Mouse (Mus musculus): Measurements from ENCODE around the gene Cela1. TPM values are rescaled to one million over a fixed set of nuclear protein-coding genes. Genes with fewer than 3 reads are reported as not detected.
A peak's percentile ranks its signal among the peaks of the same experiment; 100 is the strongest.

Gene Cela1
- polyA plus RNA-seq, 1 experiment from 2014 or later, result 104 TPM

- no peak overlapping the region for H3K27ac ChIP-seq
- ATAC-seq, result no peak
- H3K27me3 ChIP-seq (replicated peaks), result no peaks in the 10 kb centered on the region
- peaks cover 22% of the 10 kb centered on the region; the same call in 1 of the 2 replicates for H3K4me1 ChIP-seq (replicated peaks)
- no peak overlapping the region for H3K4me2 ChIP-seq (replicated peaks)
- 69% methylated on average over 5 of the region's 5 CpGs for WGBS
- no peak overlapping the region for H3K9ac ChIP-seq
- H3K4me3 ChIP-seq (replicated peaks), result 0 out of 2 replicates have a peak overlapping the region, but pooled peaks have one; percentile 11
- H3K9me3 ChIP-seq, result no peaks in the 10 kb centered on the region
- H3K36me3 ChIP-seq, result no peaks in the 10 kb centered on the region
These were observed 19.7 kb downstream of the Cela1 start for GRCm38 (mm10) chr15:100667871-100668545.

GRCm38 (mm10) chr15:100667420-100667819 lies 20.3 kb downstream of the Cela1 start:
- Histone ChIP-seq H3K27ac (0 out of 2 replicates have a peak overlapping the region, but pooled peaks have one; percentile 84), H3K36me3 (no peaks in the 10 kb centered on the region), H3K4me1 (replicated peaks) (peaks cover 22% of the 10 kb centered on the region; the same call in 1 of the 2 replicates), H3K4me2 (replicated peaks) (no peak overlapping the region), H3K27me3 (replicated peaks) (no peaks in the 10 kb centered on the region), H3K4me3 (replicated peaks) (no peak overlapping the region), H3K9ac (no peak overlapping the region), H3K9me3 (no peaks in the 10 kb centered on the region)
- 54% methylated on average over 6 of the region's 6 CpGs for WGBS
- ATAC-seq, result no peak; the same call in 1 of the 2 replicates

- no peak overlapping the region for H3K4me3 ChIP-seq (replicated peaks)
- H3K9ac ChIP-seq, result no peak overlapping the region
- no peaks in the 10 kb centered on the region for H3K36me3 ChIP-seq
- peak overlapping the region; percentile 35; the same call in 1 of the 2 replicates for H3K4me2 ChIP-seq (replicated peaks)
- no peaks in the 10 kb centered on the region for H3K27me3 ChIP-seq (replicated peaks)
- 23% methylated on average over 12 of the region's 12 CpGs for WGBS
- H3K9me3 ChIP-seq, result no peaks in the 10 kb centered on the region
- ATAC-seq, result no peak
- H3K27ac ChIP-seq, result peak overlapping the region; percentile 84
- H3K4me1 ChIP-seq (replicated peaks), result peaks cover 22% of the 10 kb centered on the region; the same call in 1 of the 2 replicates
These were observed 20.9 kb downstream of the Cela1 start for GRCm38 (mm10) chr15:100666851-100667250.

- no peaks in the 10 kb centered on the region for H3K9me3 ChIP-seq
- WGBS, result 3% methylated on average over 7 of the region's 7 CpGs
- H3K9ac ChIP-seq, result no peak overlapping the region; the same call in 1 of the 2 replicates
- H3K4me1 ChIP-seq (replicated peaks), result peaks cover 22% of the 10 kb centered on the region; the same call in 1 of the 2 replicates
- peak overlapping the region; percentile 84 for H3K27ac ChIP-seq
- peak; percentile 57 for ATAC-seq
- H3K27me3 ChIP-seq (replicated peaks), result no peaks in the 10 kb centered on the region
- H3K4me2 ChIP-seq (replicated peaks), result peak overlapping the region; percentile 35
- H3K36me3 ChIP-seq, result no peaks in the 10 kb centered on the region
- H3K4me3 ChIP-seq (replicated peaks), result no peak overlapping the region
These were observed 21.5 kb downstream of the Cela1 start for GRCm38 (mm10) chr15:100666219-100666696.

GRCm38 (mm10) chr15:100665411-100666218 lies 22.1 kb downstream of the Cela1 start:
- Histone ChIP-seq H3K9ac (no peak overlapping the region), H3K27ac (peak overlapping the region; percentile 84), H3K27me3 (replicated peaks) (no peaks in the 10 kb centered on the region), H3K36me3 (no peaks in the 10 kb centered on the region), H3K4me2 (replicated peaks) (peak overlapping the region; percentile 35; the same call in 1 of the 2 replicates), H3K4me3 (replicated peaks) (no peak overlapping the region), H3K9me3 (no peaks in the 10 kb centered on the region), H3K4me1 (replicated peaks) (peaks cover 22% of the 10 kb centered on the region; the same call in 1 of the 2 replicates)
- 27% methylated on average over 9 of the region's 9 CpGs for WGBS
- ATAC-seq, result peak; percentile 36

GRCm38 (mm10) chr15:100664813-100665274 lies 22.9 kb downstream of the Cela1 start:
- no peak for ATAC-seq

GRCm38 (mm10) chr15:100660805-100661204 lies 26.9 kb downstream of the Cela1 start:
- Histone ChIP-seq H3K27ac (no peak overlapping the region), H3K4me1 (replicated peaks) (peaks cover 11% of the 10 kb centered on the region; the same call in 1 of the 2 replicates), H3K9ac (no peak overlapping the region), H3K27me3 (replicated peaks) (no peaks in the 10 kb centered on the region), H3K4me3 (replicated peaks) (no peak overlapping the region), H3K4me2 (replicated peaks) (no peak overlapping the region), H3K9me3 (no peaks in the 10 kb centered on the region), H3K36me3 (no peaks in the 10 kb centered on the region)
- WGBS, result 86% methylated on average over 5 of the region's 5 CpGs
- no peak for ATAC-seq

More at GRCm38 (mm10) chr15:100664813-100665274, 22.9 kb downstream of the Cela1 start:
- Histone ChIP-seq H3K9ac (no peak overlapping the region), H3K36me3 (no peaks in the 10 kb centered on the region), H3K4me2 (replicated peaks) (no peak overlapping the region), H3K4me1 (replicated peaks) (peaks cover 22% of the 10 kb centered on the region; the same call in 1 of the 2 replicates), H3K27ac (no peak overlapping the region), H3K4me3 (replicated peaks) (no peak overlapping the region), H3K9me3 (no peaks in the 10 kb centered on the region), H3K27me3 (replicated peaks) (no peaks in the 10 kb centered on the region)
- WGBS, result 70% methylated on average over 9 of the region's 9 CpGs

GRCm38 (mm10) chr15:100660306-100660705 lies 27.4 kb downstream of the Cela1 start:
- Histone ChIP-seq H3K4me1 (replicated peaks) (peaks cover 6% of the 10 kb centered on the region; the same call in 1 of the 2 replicates), H3K27ac (no peak overlapping the region), H3K9ac (no peak overlapping the region), H3K36me3 (no peaks in the 10 kb centered on the region), H3K9me3 (no peaks in the 10 kb centered on the region), H3K27me3 (replicated peaks) (no peaks in the 10 kb centered on the region), H3K4me3 (replicated peaks) (no peak overlapping the region), H3K4me2 (replicated peaks) (no peak overlapping the region)
- WGBS, result 87% methylated on average over 9 of the region's 9 CpGs
- no peak for ATAC-seq

GRCm38 (mm10) chr15:100655201-100655600 lies 32.5 kb downstream of the Cela1 start:
- no peak overlapping the region for H3K27ac ChIP-seq
- no peak overlapping the region for H3K9ac ChIP-seq
- ATAC-seq, result no peak
- no peaks in the 10 kb centered on the region for H3K9me3 ChIP-seq
- H3K27me3 ChIP-seq (replicated peaks), result no peaks in the 10 kb centered on the region
- H3K4me1 ChIP-seq (replicated peaks), result 0 out of 2 replicates have a peak, but pooled peaks cover 2% of the 10 kb centered on the region
- H3K36me3 ChIP-seq, result no peaks in the 10 kb centered on the region
- H3K4me3 ChIP-seq (replicated peaks), result no peak overlapping the region
- WGBS, result 81% methylated on average over 5 of the region's 5 CpGs
- H3K4me2 ChIP-seq (replicated peaks), result no peak overlapping the region

GRCm38 (mm10) chr15:100654271-100654670 lies 33.5 kb downstream of the Cela1 start:
- Histone ChIP-seq H3K4me1 (replicated peaks) (0 out of 2 replicates have a peak, but pooled peaks cover 2% of the 10 kb centered on the region), H3K9ac (no peak overlapping the region), H3K9me3 (no peaks in the 10 kb centered on the region), H3K36me3 (no peaks in the 10 kb centered on the region), H3K4me2 (replicated peaks) (no peak overlapping the region), H3K27ac (no peak overlapping the region), H3K4me3 (replicated peaks) (no peak overlapping the region), H3K27me3 (replicated peaks) (no peaks in the 10 kb centered on the region)
- WGBS, result 84% methylated on average over 1 of the region's 1 CpGs
- no peak for ATAC-seq

- Histone ChIP-seq H3K4me1 (replicated peaks) (0 out of 2 replicates have a peak, but pooled peaks cover 2% of the 10 kb centered on the region), H3K36me3 (no peaks in the 10 kb centered on the region), H3K4me3 (replicated peaks) (no peak overlapping the region), H3K27me3 (replicated peaks) (no peaks in the 10 kb centered on the region), H3K27ac (peak overlapping the region; percentile 17; the same call in 1 of the 2 replicates), H3K9me3 (no peaks in the 10 kb centered on the region), H3K9ac (no peak overlapping the region), H3K4me2 (replicated peaks) (peak overlapping the region; percentile 20; the same call in 1 of the 2 replicates)
- WGBS, result 55% methylated on average over 9 of the region's 9 CpGs
- peak; percentile 92 for ATAC-seq
These were observed 36.1 kb downstream of the Cela1 start for GRCm38 (mm10) chr15:100651610-100652009.

GRCm38 (mm10) chr15:100650111-100650510 lies 37.6 kb downstream of the Cela1 start:
- no peak overlapping the region for H3K4me2 ChIP-seq (replicated peaks)
- ATAC-seq, result no peak

More at GRCm38 (mm10) chr15:100650111-100650510, 37.6 kb downstream of the Cela1 start:
- Histone ChIP-seq H3K36me3 (no peaks in the 10 kb centered on the region), H3K9ac (no peak overlapping the region), H3K9me3 (no peaks in the 10 kb centered on the region), H3K27ac (no peak overlapping the region), H3K27me3 (replicated peaks) (no peaks in the 10 kb centered on the region), H3K4me1 (replicated peaks) (0 out of 2 replicates have a peak, but pooled peaks cover 2% of the 10 kb centered on the region), H3K4me3 (replicated peaks) (no peak overlapping the region)
- 84% methylated on average over 10 of the region's 10 CpGs for WGBS

All from intestine, embryonic 15.5 days (tissue).